Mouse (Mus musculus): ENCODE measurements around the gene Rreb1. TPM values are rescaled to one million over a fixed set of nuclear protein-coding genes. Genes with fewer than 3 reads are reported as not detected.

The Rreb1 gene
- 6.3 and 7.7 TPM in 2 replicates for polyA plus RNA-seq (2014; fragmentation: Nextera tagmentation; extraction: Ambion mirVana)

GRCm38 (mm10) chr13:37778147-37778593 is at the start of gene Rreb1:
Rreb1 (plus strand) TSS chr13:37778400.
- H3K4me1 ChIP-seq (replicated peaks; ENCODE audit: control insufficient read depth, insufficient read depth, low read length) = peaks cover 5% of the 10 kb centered on the region; the same call in 1 of the 2 replicates
- H3K4me3 ChIP-seq (ENCODE audit: low read depth, low read length) = peak within 1 kb of the TSS; percentile 51
- H3K36me3 ChIP-seq (ENCODE audit: control insufficient read depth, insufficient read depth, low read length) = no peaks in the 10 kb centered on the region
- no peak within 1 kb of the TSS for H3K27ac ChIP-seq (ENCODE audit: low read depth, low read length)
- no peaks in the 10 kb centered on the region for H3K9me3 ChIP-seq (ENCODE audit: control insufficient read depth, low read length)
- peaks cover 33% of the 10 kb centered on the region for H3K27me3 ChIP-seq (ENCODE audit: control insufficient read depth, insufficient read depth, low read length)
- H3K9ac ChIP-seq (ENCODE audit: low read length) = peak within 1 kb of the TSS; percentile 56
- H3K4me2 ChIP-seq (ENCODE audit: low read depth, low read length, severe bottlenecking) = peak within 1 kb of the TSS; percentile 100
- DNase-seq (ENCODE audit: low spot score) = peak; percentile 71
- WGBS = under 1% methylated on average over 36 of the region's 37 CpGs
- ATAC-seq (replicated peaks; ENCODE audit: low FRiP score) = peak; percentile 76

- ATAC-seq (replicated peaks; ENCODE audit: low FRiP score) = no peak
- H3K4me2 ChIP-seq (ENCODE audit: low read depth, low read length, severe bottlenecking) = no peak overlapping the region
- H3K4me1 ChIP-seq (replicated peaks; ENCODE audit: control insufficient read depth, insufficient read depth, low read length) = no peaks in the 10 kb centered on the region
- no peaks in the 10 kb centered on the region for H3K36me3 ChIP-seq (ENCODE audit: control insufficient read depth, insufficient read depth, low read length)
- no peak for DNase-seq (ENCODE audit: low spot score)
- WGBS = 85% methylated on average over 7 of the region's 7 CpGs
- no peaks in the 10 kb centered on the region for H3K9me3 ChIP-seq (ENCODE audit: control insufficient read depth, low read length)
- no peak overlapping the region for H3K27ac ChIP-seq (ENCODE audit: low read depth, low read length)
- H3K9ac ChIP-seq (ENCODE audit: low read length) = no peak overlapping the region
- H3K4me3 ChIP-seq (ENCODE audit: low read depth, low read length) = no peak overlapping the region
- H3K27me3 ChIP-seq (ENCODE audit: control insufficient read depth, insufficient read depth, low read length) = no peaks in the 10 kb centered on the region
Observed at GRCm38 (mm10) chr13:37728551-37728950, 49.6 kb upstream of the Rreb1 start.

GRCm38 (mm10) chr13:37731914-37732693 is 46.1 kb upstream of the Rreb1 start:
- Histone ChIP-seq H3K9ac (ENCODE audit: low read length) (no peak overlapping the region), H3K4me2 (ENCODE audit: low read depth, low read length, severe bottlenecking) (no peak overlapping the region), H3K4me3 (ENCODE audit: low read depth, low read length) (no peak overlapping the region), H3K27ac (ENCODE audit: low read depth, low read length) (no peak overlapping the region), H3K9me3 (ENCODE audit: control insufficient read depth, low read length) (no peaks in the 10 kb centered on the region), H3K4me1 (replicated peaks; ENCODE audit: control insufficient read depth, insufficient read depth, low read length) (no peaks in the 10 kb centered on the region), H3K36me3 (ENCODE audit: control insufficient read depth, insufficient read depth, low read length) (no peaks in the 10 kb centered on the region), H3K27me3 (ENCODE audit: control insufficient read depth, insufficient read depth, low read length) (no peaks in the 10 kb centered on the region)
- DNase-seq (ENCODE audit: low spot score) (no peak), ATAC-seq (replicated peaks; ENCODE audit: low FRiP score) (no peak)
- 86% methylated on average over 12 of the region's 12 CpGs for WGBS

GRCm38 (mm10) chr13:37734501-37734900 is 43.7 kb upstream of the Rreb1 start:
- Histone ChIP-seq H3K4me3 (ENCODE audit: low read depth, low read length) (no peak overlapping the region), H3K9me3 (ENCODE audit: control insufficient read depth, low read length) (no peaks in the 10 kb centered on the region)
- 92% methylated on average over 11 of the region's 11 CpGs for WGBS

GRCm38 (mm10) chr13:37740111-37740510 is 38.1 kb upstream of the Rreb1 start:
- no peak overlapping the region for H3K9ac ChIP-seq (ENCODE audit: low read length)
- no peak for ATAC-seq (replicated peaks; ENCODE audit: low FRiP score)
- no peaks in the 10 kb centered on the region for H3K36me3 ChIP-seq (ENCODE audit: control insufficient read depth, insufficient read depth, low read length)
- H3K27me3 ChIP-seq (ENCODE audit: control insufficient read depth, insufficient read depth, low read length) = no peaks in the 10 kb centered on the region
- H3K9me3 ChIP-seq (ENCODE audit: control insufficient read depth, low read length) = no peaks in the 10 kb centered on the region
- no peaks in the 10 kb centered on the region for H3K4me1 ChIP-seq (replicated peaks; ENCODE audit: control insufficient read depth, insufficient read depth, low read length)
- no peak for DNase-seq (ENCODE audit: low spot score)
- no peak overlapping the region for H3K4me2 ChIP-seq (ENCODE audit: low read depth, low read length, severe bottlenecking)
- no peak overlapping the region for H3K27ac ChIP-seq (ENCODE audit: low read depth, low read length)
- WGBS = 84% methylated on average over 5 of the region's 5 CpGs
- H3K4me3 ChIP-seq (ENCODE audit: low read depth, low read length) = no peak overlapping the region

More at GRCm38 (mm10) chr13:37734501-37734900, 43.7 kb upstream of the Rreb1 start:
- no peak for ATAC-seq (replicated peaks; ENCODE audit: low FRiP score)
- H3K27me3 ChIP-seq (ENCODE audit: control insufficient read depth, insufficient read depth, low read length) = no peaks in the 10 kb centered on the region
- DNase-seq (ENCODE audit: low spot score) = no peak
- no peak overlapping the region for H3K9ac ChIP-seq (ENCODE audit: low read length)
- H3K4me2 ChIP-seq (ENCODE audit: low read depth, low read length, severe bottlenecking) = no peak overlapping the region
- H3K4me1 ChIP-seq (replicated peaks; ENCODE audit: control insufficient read depth, insufficient read depth, low read length) = no peaks in the 10 kb centered on the region
- no peak overlapping the region for H3K27ac ChIP-seq (ENCODE audit: low read depth, low read length)
- no peaks in the 10 kb centered on the region for H3K36me3 ChIP-seq (ENCODE audit: control insufficient read depth, insufficient read depth, low read length)

GRCm38 (mm10) chr13:37740752-37741151 is 37.4 kb upstream of the Rreb1 start:
- Histone ChIP-seq H3K4me3 (ENCODE audit: low read depth, low read length) (no peak overlapping the region), H3K9me3 (ENCODE audit: control insufficient read depth, low read length) (no peaks in the 10 kb centered on the region), H3K9ac (ENCODE audit: low read length) (no peak overlapping the region), H3K36me3 (ENCODE audit: control insufficient read depth, insufficient read depth, low read length) (no peaks in the 10 kb centered on the region), H3K4me2 (ENCODE audit: low read depth, low read length, severe bottlenecking) (no peak overlapping the region), H3K4me1 (replicated peaks; ENCODE audit: control insufficient read depth, insufficient read depth, low read length) (no peaks in the 10 kb centered on the region), H3K27me3 (ENCODE audit: control insufficient read depth, insufficient read depth, low read length) (no peaks in the 10 kb centered on the region), H3K27ac (ENCODE audit: low read depth, low read length) (no peak overlapping the region)
- DNase-seq (ENCODE audit: low spot score) (no peak), ATAC-seq (replicated peaks; ENCODE audit: low FRiP score) (no peak)
- WGBS = 77% methylated on average over 5 of the region's 5 CpGs

GRCm38 (mm10) chr13:37742248-37742647 is 36.0 kb upstream of the Rreb1 start:
- H3K9me3 ChIP-seq (ENCODE audit: control insufficient read depth, low read length) = no peaks in the 10 kb centered on the region
- no peak overlapping the region for H3K27ac ChIP-seq (ENCODE audit: low read depth, low read length)
- H3K36me3 ChIP-seq (ENCODE audit: control insufficient read depth, insufficient read depth, low read length) = no peaks in the 10 kb centered on the region
- no peak for DNase-seq (ENCODE audit: low spot score)
- no peaks in the 10 kb centered on the region for H3K4me1 ChIP-seq (replicated peaks; ENCODE audit: control insufficient read depth, insufficient read depth, low read length)
- H3K9ac ChIP-seq (ENCODE audit: low read length) = no peak overlapping the region
- H3K4me3 ChIP-seq (ENCODE audit: low read depth, low read length) = no peak overlapping the region
- no peaks in the 10 kb centered on the region for H3K27me3 ChIP-seq (ENCODE audit: control insufficient read depth, insufficient read depth, low read length)
- H3K4me2 ChIP-seq (ENCODE audit: low read depth, low read length, severe bottlenecking) = no peak overlapping the region
- ATAC-seq (replicated peaks; ENCODE audit: low FRiP score) = no peak
- WGBS = 91% methylated on average over 4 of the region's 4 CpGs

- Histone ChIP-seq H3K27me3 (ENCODE audit: control insufficient read depth, insufficient read depth, low read length) (no peaks in the 10 kb centered on the region), H3K36me3 (ENCODE audit: control insufficient read depth, insufficient read depth, low read length) (no peaks in the 10 kb centered on the region), H3K9me3 (ENCODE audit: control insufficient read depth, low read length) (no peaks in the 10 kb centered on the region), H3K9ac (ENCODE audit: low read length) (no peak overlapping the region), H3K4me3 (ENCODE audit: low read depth, low read length) (no peak overlapping the region), H3K27ac (ENCODE audit: low read depth, low read length) (no peak overlapping the region), H3K4me2 (ENCODE audit: low read depth, low read length, severe bottlenecking) (no peak overlapping the region), H3K4me1 (replicated peaks; ENCODE audit: control insufficient read depth, insufficient read depth, low read length) (no peaks in the 10 kb centered on the region)
- no peak for DNase-seq (ENCODE audit: low spot score)
- 71% methylated on average over 7 of the region's 7 CpGs for WGBS
- no peak for ATAC-seq (replicated peaks; ENCODE audit: low FRiP score)
Observed at GRCm38 (mm10) chr13:37747504-37747903, 30.7 kb upstream of the Rreb1 start.

GRCm38 (mm10) chr13:37749485-37749884 is 28.7 kb upstream of the Rreb1 start:
- Histone ChIP-seq H3K4me1 (replicated peaks; ENCODE audit: control insufficient read depth, insufficient read depth, low read length) (no peaks in the 10 kb centered on the region), H3K36me3 (ENCODE audit: control insufficient read depth, insufficient read depth, low read length) (no peaks in the 10 kb centered on the region), H3K4me3 (ENCODE audit: low read depth, low read length) (no peak overlapping the region), H3K27me3 (ENCODE audit: control insufficient read depth, insufficient read depth, low read length) (no peaks in the 10 kb centered on the region), H3K4me2 (ENCODE audit: low read depth, low read length, severe bottlenecking) (no peak overlapping the region), H3K9ac (ENCODE audit: low read length) (no peak overlapping the region), H3K27ac (ENCODE audit: low read depth, low read length) (no peak overlapping the region), H3K9me3 (ENCODE audit: control insufficient read depth, low read length) (no peaks in the 10 kb centered on the region)
- ATAC-seq (replicated peaks; ENCODE audit: low FRiP score) (peak; percentile 79), DNase-seq (ENCODE audit: low spot score) (no peak)
- WGBS = 6% methylated on average over 3 of the region's 3 CpGs
